Mouse (Mus musculus) testis, adult 2 months (tissue): Measurements from ENCODE around the gene Crispld2. TPM values are rescaled to one million over a fixed set of nuclear protein-coding genes. Genes with fewer than 3 reads are reported as not detected.

Experiments used
- H3K27ac ChIP-seq: fragments of 200-500 bp; 2 replicates; pipeline ENCODE4 v1.5.1; 2012; ENCODE audit warnings: low read depth, low read length; ENCODE audit not compliant: control insufficient read depth, insufficient read depth
- H3K27me3 ChIP-seq: fragments of 200-500 bp; 2 replicates; pipeline ENCODE4 v1.6.1; 2012; ENCODE audit warnings: mild to moderate bottlenecking, low read length, moderate library complexity; ENCODE audit not compliant: control insufficient read depth, insufficient read depth
- H3K36me3 ChIP-seq: fragments of 200-500 bp; 2 replicates; pipeline ENCODE4 v1.6.1; 2012; ENCODE audit warnings: mild to moderate bottlenecking, low read length; ENCODE audit not compliant: control insufficient read depth, insufficient read depth
- H3K4me1 ChIP-seq: fragments of 200-500 bp; 2 replicates; pipeline ENCODE4 v1.6.1; 2012; ENCODE audit warnings: low read length; ENCODE audit not compliant: control insufficient read depth, insufficient read depth
- H3K4me3 ChIP-seq: fragments of 200-500 bp; 2 replicates; pipeline ENCODE4 v1.5.1; 2012; ENCODE audit warnings: low read depth, mild to moderate bottlenecking, low read length, moderate library complexity, mixed read lengths; ENCODE audit not compliant: control insufficient read depth
- CTCF ChIP-seq: fragments of 200-500 bp; IDR thresholded peaks from 2 replicates; pipeline ENCODE4 v1.5.1; 2012; ENCODE audit warnings: low read depth, mild to moderate bottlenecking, inconsistent platforms, low read length, moderate library complexity; ENCODE audit not compliant: control insufficient read depth, insufficient read depth, insufficient replicate concordance
- POLR2A ChIP-seq: fragments of 200-500 bp; IDR thresholded peaks from 2 replicates; pipeline ENCODE4 v1.6.1; 2012; ENCODE audit warnings: low read depth, mild to moderate bottlenecking, inconsistent platforms, low read length, moderate library complexity; ENCODE audit not compliant: control insufficient read depth
- polyA plus RNA-seq: library from polyadenylated mRNA; depleted of rRNA; stranded (reverse); fragments of >200 nt; gene quantifications from 2 replicates; pipeline ENCODE4 v1.2.3, GENCODE M21; 2012

Crispld2 gene
- polyA plus RNA-seq, 1 experiment, result 6.2 TPM

GRCm38 (mm10) chr8:120012927-120013326 lies 20.7 kb downstream of the Crispld2 start:
- TF ChIP-seq POLR2A, result no peak
- no peak for TF ChIP-seq CTCF
- Histone ChIP-seq H3K4me3 (no peak overlapping the region), H3K4me1 (peaks cover 8% of the 10 kb centered on the region), H3K27me3 (no peaks in the 10 kb centered on the region), H3K36me3 (no peaks in the 10 kb centered on the region), H3K27ac (no peak overlapping the region)

DNA sequence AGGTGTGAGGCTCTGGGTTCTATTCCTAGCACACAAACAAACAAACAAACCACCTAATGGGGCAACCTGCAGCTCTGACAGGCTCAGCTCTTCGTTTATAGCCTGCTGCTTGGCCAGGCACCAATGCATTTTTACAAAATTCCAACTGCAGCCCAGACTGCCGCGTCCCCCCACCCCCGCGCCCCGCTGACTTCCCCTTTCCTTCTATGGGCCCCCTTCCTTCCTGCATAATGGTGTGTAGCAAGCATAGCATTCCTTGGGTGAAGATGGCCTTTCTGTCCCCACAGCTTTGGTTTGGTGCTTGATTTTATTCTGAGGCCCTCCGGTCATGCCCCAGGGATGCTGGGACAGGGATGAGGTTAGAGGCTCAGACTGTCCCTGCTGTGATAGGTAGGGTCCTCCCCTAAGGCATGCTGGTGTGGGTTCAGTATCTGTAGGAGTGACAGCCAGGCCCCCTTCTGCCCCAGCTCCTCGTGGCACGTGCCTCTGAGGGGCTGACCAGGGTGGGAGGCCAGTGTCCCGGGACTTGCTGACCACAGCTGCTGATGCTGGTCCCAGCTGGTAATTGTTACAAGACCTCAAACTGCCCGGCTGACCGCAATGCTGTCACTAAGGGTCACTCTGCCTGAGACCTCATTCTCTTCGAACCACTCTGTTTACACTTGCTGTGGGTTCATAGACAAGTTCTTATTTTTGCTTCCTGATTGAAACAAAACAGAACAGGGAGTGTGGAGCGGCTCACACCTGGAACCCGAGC lies 22.2 kb downstream of the Crispld2 start:
- Histone ChIP-seq H3K36me3 (no peaks in the 10 kb centered on the region), H3K27ac (no peak overlapping the region), H3K4me1 (peaks cover 8% of the 10 kb centered on the region), H3K27me3 (no peaks in the 10 kb centered on the region), H3K4me3 (no peak overlapping the region)
- no peak for TF ChIP-seq CTCF
- TF ChIP-seq POLR2A, result no peak

- Histone ChIP-seq H3K27ac (no peak overlapping the region), H3K4me3 (no peak overlapping the region), H3K27me3 (no peaks in the 10 kb centered on the region), H3K4me1 (peaks cover 8% of the 10 kb centered on the region), H3K36me3 (no peaks in the 10 kb centered on the region)
- no peak for TF ChIP-seq CTCF
Measured at GRCm38 (mm10) chr8:120015916-120016315, 23.7 kb downstream of the Crispld2 start.

DNA sequence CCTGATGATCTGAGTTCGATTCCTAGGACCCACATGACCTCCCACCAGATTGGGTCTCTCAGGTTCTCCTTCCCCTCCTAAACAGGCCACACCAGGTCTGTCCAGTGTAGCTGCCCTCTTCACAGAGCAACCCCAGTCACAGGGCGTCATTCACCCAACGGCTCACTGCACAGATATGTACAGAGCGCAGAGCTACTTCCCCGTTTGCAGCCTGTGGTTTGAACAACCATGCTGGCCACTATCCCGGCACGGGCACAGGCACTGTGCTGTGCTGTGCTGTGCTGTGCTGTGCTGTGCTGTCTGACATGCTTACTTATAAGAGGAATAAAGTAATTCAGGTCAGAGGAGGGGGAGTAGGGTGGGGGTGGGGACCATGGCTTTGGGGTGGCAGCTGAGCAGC lies 24.2 kb downstream of the Crispld2 start:
- no peak overlapping the region for H3K4me3 ChIP-seq
- no peak overlapping the region for H3K27ac ChIP-seq
- no peaks in the 10 kb centered on the region for H3K27me3 ChIP-seq
- no peaks in the 10 kb centered on the region for H3K36me3 ChIP-seq
- peaks cover 8% of the 10 kb centered on the region for H3K4me1 ChIP-seq
- TF ChIP-seq POLR2A, result no peak
- no peak for TF ChIP-seq CTCF

GRCm38 (mm10) chr8:120017349-120017748 lies 25.1 kb downstream of the Crispld2 start:
- no peak for TF ChIP-seq POLR2A
- no peak for TF ChIP-seq CTCF
- no peak overlapping the region for H3K4me3 ChIP-seq
- H3K27me3 ChIP-seq, result no peaks in the 10 kb centered on the region
- H3K27ac ChIP-seq, result no peak overlapping the region
- H3K4me1 ChIP-seq, result peaks cover 8% of the 10 kb centered on the region
- no peaks in the 10 kb centered on the region for H3K36me3 ChIP-seq

GRCm38 (mm10) chr8:120017786-120018185 lies 25.5 kb downstream of the Crispld2 start:
- Histone ChIP-seq H3K4me3 (no peak overlapping the region), H3K27ac (no peak overlapping the region), H3K36me3 (no peaks in the 10 kb centered on the region), H3K27me3 (no peaks in the 10 kb centered on the region), H3K4me1 (peaks cover 8% of the 10 kb centered on the region)
- TF ChIP-seq POLR2A (no peak), CTCF (no peak)

GRCm38 (mm10) chr8:120018379-120018778 lies 26.1 kb downstream of the Crispld2 start:
- peaks cover 3% of the 10 kb centered on the region for H3K4me1 ChIP-seq
- H3K4me3 ChIP-seq, result no peak overlapping the region
- TF ChIP-seq POLR2A (no peak), CTCF (no peak)
- no peaks in the 10 kb centered on the region for H3K36me3 ChIP-seq
- H3K27me3 ChIP-seq, result no peaks in the 10 kb centered on the region
- no peak overlapping the region for H3K27ac ChIP-seq
